Mouse (Mus musculus) Patski (cell line): ENCODE results near the gene Tmem101. TPM values are rescaled to one million over a fixed set of nuclear protein-coding genes. Genes with fewer than 3 reads are reported as not detected.

Source experiments
- ATAC-seq: fragments of 100-300 bp; one replicate; pipeline ENCODE4 v1.8.0; 2021
- CTCF ChIA-PET: fragments of 350-600 bp; sonication (Branson Sonifier 250); formaldehyde crosslinking; loops from one replicate; lab custom pipeline; 2022; ENCODE audit warnings: inconsistent platforms; lab: Charles Lee
- POLR2A ChIA-PET: fragments of 350-600 bp; sonication (Branson Sonifier 250); formaldehyde crosslinking; loops from one replicate; lab custom pipeline; 2022; ENCODE audit warnings: antibody characterized with exemption, inconsistent platforms; lab: Charles Lee
- DNase-seq: peaks from one replicate; pipeline ENCODE4 v3.0.0-alpha.2; 2011; ENCODE audit warnings: low read depth, low spot score
- H3K27me3 ChIP-seq: fragments of 371-371 bp; one replicate; pipeline ENCODE4 v1.5.1; 2021
- CTCF ChIP-seq: fragments of 100-300 bp; IDR thresholded peaks from one replicate; pipeline ENCODE4 v1.5.1; 2021
- in situ Hi-C: fragments of 300-500 bp; cut with MboI; formaldehyde crosslinking; loops from 3 replicates; pipeline ENCODE4 v1.11.1; 2018; ENCODE audit warnings: low pct_unique_long_range_greater_than_20kb, mixed read lengths
- polyA plus RNA-seq: library from polyadenylated mRNA; unstranded; gene quantifications from one replicate; pipeline ENCODE4 v1.2.3, GENCODE M21; 2021

The Tmem101 gene
- polyA plus RNA-seq = 30.3 TPM

- ATAC-seq = peak; percentile 51
- in situ Hi-C loops = no loop called here
- CTCF ChIA-PET = interaction anchor here (1.0 to 2.8 kb wide), 7 partner anchors 9 to 129 kb away, joined by 3 to 13 read pairs (median 4); partner anchors contain the start of gene Hdac5
Measured at GRCm38 (mm10) chr11:102156039-102156785, at the start of gene Tmem101. Gene Tmem101, minus strand, starts transcription at chr11:102156404.

DNA sequence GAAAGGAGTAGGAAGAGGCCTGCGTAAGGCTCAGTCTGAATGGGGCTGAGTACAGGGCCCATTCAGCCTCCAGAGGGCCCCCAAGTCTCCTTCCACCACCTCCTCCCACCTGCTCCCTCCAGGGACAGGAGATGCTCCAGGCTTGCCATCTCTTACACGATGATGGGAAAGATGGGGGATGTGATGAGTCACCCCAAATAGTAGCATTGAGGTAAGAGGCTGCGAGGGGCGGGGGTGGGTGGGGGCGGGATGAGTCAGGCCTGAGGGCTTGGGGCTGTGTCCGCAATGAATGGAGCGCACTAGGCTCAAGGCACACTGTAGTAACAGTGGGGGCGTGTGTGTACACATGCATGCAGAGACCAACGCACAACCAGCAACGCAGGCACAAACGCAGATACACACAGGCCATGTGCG, 45.2 kb upstream of the Tmem101 start:
- ATAC-seq = peak; percentile 70
- POLR2A ChIA-PET = no interaction called here
- in situ Hi-C loops = no loop called here

More at GRCm38 (mm10) chr11:102156039-102156785, at the start of gene Tmem101:
- H3K27me3 ChIP-seq = no peaks in the 10 kb centered on the region
- DNase-seq = peak; percentile 76
- TF ChIP-seq CTCF = no peak
- POLR2A ChIA-PET = interaction anchor here (1.0 to 1.6 kb wide), 4 partner anchors 10 to 67 kb away, joined by 3 to 9 read pairs (median 4); no protein-coding TSS in a partner anchor

GRCm38 (mm10) chr11:102199856-102200255, 43.7 kb upstream of the Tmem101 start:
- TF ChIP-seq CTCF = no peak
- no peaks in the 10 kb centered on the region for H3K27me3 ChIP-seq
- in situ Hi-C loops = no loop called here
- DNase-seq = no peak
- ChIA-PET CTCF (no interaction called here), POLR2A (no interaction called here)
- ATAC-seq = no peak

More for the DNA sequence above, 45.2 kb upstream of the Tmem101 start:
- no peak for TF ChIP-seq CTCF
- CTCF ChIA-PET = no interaction called here
- no peaks in the 10 kb centered on the region for H3K27me3 ChIP-seq
- no peak for DNase-seq

DNA sequence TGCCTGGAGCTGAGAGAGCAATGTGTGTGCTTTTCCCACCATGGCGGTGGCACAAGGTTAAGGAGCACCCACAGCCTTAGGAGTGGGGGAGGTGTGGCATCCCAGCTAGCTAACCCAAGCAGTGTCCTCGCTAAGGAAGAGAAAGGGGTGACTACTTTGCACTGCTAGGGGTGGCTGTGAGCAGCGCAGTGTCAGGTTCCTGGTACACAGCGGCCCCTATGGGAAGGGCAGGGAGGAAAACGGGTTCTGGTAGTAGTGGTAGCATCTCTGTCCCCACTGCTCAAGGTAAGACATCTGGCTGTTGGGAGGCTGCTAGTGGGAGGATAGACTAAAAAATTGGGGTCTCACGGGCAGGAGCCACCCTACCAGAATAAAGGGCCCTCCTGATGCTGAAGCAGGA, 42.0 kb upstream of the Tmem101 start:
- no peak for ATAC-seq
- POLR2A ChIA-PET = no interaction called here
- CTCF ChIA-PET = interaction anchor here (1.2 kb wide), 1 partner anchor 12 kb away, joined by 3 read pairs; no protein-coding TSS in a partner anchor
- no peak for TF ChIP-seq CTCF
- H3K27me3 ChIP-seq = no peaks in the 10 kb centered on the region
- no peak for DNase-seq
- in situ Hi-C loops = no loop called here

- in situ Hi-C loops = no loop called here
- no peaks in the 10 kb centered on the region for H3K27me3 ChIP-seq
- no peak for DNase-seq
- TF ChIP-seq CTCF = no peak
- ATAC-seq = no peak
- CTCF ChIA-PET = interaction anchor here (0.9 kb wide), 1 partner anchor 17 kb away, joined by 4 read pairs; no protein-coding TSS in a partner anchor
- POLR2A ChIA-PET = interaction anchor here (1.4 kb wide), 1 partner anchor 21 kb away, joined by 4 read pairs; no protein-coding TSS in a partner anchor
Measured at GRCm38 (mm10) chr11:102196018-102196797, 40.0 kb upstream of the Tmem101 start.

GRCm38 (mm10) chr11:102193657-102194440, 37.6 kb upstream of the Tmem101 start:
- no peaks in the 10 kb centered on the region for H3K27me3 ChIP-seq
- DNase-seq = no peak
- no peak for ATAC-seq
- TF ChIP-seq CTCF = no peak
- in situ Hi-C loops = loop anchor here (5.0 kb wide), 2 partner anchors 33 to 83 kb away; no protein-coding TSS in a partner anchor
- ChIA-PET CTCF (no interaction called here), POLR2A (no interaction called here)

DNA sequence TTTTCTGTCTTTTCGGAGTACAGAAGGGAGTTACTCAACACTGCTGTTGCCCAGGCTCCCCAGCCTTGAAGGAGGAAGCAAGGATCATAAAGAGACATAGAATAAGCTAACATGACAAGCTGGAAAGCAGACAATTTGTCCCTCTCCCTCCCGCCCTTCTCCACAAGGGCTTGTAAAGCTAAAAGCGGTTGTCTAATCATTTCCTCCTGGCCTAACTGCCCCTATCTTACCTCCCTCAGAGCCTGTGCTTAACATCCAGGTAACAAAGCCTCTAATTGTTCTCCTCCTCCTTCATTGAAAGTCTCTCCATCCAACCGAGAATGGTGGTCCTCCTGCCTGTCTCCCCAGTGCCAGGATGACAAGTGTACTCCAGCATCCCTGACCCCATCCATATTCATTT, 34.6 kb upstream of the Tmem101 start:
- ATAC-seq (no peak), DNase-seq (no peak)
- TF ChIP-seq CTCF = no peak
- ChIA-PET POLR2A (interaction anchor here (0.6 to 0.9 kb wide), 3 partner anchors 12 to 27 kb away, joined by 3 to 4 read pairs (median 3); no protein-coding TSS in a partner anchor), CTCF (interaction anchor here (0.7 kb wide), 1 partner anchor 33 kb away, joined by 3 read pairs; no protein-coding TSS in a partner anchor)
- no peaks in the 10 kb centered on the region for H3K27me3 ChIP-seq
- in situ Hi-C loops = loop anchor here (5.0 kb wide), 2 partner anchors 36 to 86 kb away; no protein-coding TSS in a partner anchor

DNA sequence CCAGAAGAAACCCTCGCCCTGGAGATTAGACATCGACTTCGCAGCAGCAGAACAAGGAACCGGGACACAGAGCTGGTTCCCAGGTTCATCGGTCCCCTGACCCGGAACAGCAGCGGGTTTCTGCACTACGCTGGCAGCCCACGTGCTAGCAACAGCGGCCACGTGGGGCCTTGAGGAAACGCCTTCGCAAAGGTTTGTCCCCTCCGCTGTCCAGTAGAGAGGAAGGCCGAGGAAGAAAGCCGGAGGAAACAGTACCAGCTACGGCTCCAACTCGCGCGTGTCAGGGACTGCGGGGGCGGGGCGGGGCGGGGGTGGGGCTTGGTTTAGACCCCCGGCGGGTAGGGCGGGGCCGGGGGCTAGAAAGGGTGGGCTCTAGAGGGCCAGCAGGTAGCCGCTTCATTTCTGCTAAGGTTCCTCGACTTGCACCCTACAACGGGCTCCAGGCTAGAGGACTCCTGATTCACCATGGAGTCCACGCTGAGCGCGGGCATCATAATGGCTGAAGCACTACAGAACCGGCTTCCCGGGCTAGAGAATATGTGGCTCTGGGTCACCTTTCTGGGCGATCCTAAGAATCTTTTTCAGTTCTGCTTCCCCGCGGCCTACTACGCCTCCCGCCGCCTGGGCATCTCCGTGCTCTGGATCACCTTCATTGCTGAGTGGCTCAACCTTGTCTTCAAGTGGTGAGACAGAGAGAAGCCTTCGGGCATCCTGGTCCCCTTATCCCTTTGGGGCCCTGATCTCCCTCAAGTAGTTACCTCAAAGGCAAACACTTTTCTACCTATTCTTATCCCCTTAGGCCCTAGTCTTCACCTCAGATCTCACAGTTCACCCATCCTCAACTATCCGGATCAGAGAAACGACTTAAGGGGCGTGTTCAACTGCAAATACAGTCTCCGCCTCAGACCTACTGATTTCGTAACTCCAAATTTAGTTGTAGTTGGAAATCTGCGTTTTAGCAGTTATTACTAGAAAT, 33.5 kb upstream of the Tmem101 start, which contains the start of gene G6pc3:
Gene G6pc3 (plus strand): TSS at position 160 of the 976 bp plus-strand sequence.
- ATAC-seq = peak; percentile 48
- DNase-seq = no peak
- POLR2A ChIA-PET = interaction anchor here (0.8 to 1.3 kb wide), 3 partner anchors 11 to 28 kb away, joined by 3 to 5 read pairs (median 3); no protein-coding TSS in a partner anchor
- no peak for TF ChIP-seq CTCF
- CTCF ChIA-PET = no interaction called here
- in situ Hi-C loops = loop anchor here (5.0 kb wide), 2 partner anchors 38 to 88 kb away; no protein-coding TSS in a partner anchor
- H3K27me3 ChIP-seq = no peaks in the 10 kb centered on the region
